Comparison of ENCODE assay signal across 8 mouse cellular contexts in the genomic region with DNA sequence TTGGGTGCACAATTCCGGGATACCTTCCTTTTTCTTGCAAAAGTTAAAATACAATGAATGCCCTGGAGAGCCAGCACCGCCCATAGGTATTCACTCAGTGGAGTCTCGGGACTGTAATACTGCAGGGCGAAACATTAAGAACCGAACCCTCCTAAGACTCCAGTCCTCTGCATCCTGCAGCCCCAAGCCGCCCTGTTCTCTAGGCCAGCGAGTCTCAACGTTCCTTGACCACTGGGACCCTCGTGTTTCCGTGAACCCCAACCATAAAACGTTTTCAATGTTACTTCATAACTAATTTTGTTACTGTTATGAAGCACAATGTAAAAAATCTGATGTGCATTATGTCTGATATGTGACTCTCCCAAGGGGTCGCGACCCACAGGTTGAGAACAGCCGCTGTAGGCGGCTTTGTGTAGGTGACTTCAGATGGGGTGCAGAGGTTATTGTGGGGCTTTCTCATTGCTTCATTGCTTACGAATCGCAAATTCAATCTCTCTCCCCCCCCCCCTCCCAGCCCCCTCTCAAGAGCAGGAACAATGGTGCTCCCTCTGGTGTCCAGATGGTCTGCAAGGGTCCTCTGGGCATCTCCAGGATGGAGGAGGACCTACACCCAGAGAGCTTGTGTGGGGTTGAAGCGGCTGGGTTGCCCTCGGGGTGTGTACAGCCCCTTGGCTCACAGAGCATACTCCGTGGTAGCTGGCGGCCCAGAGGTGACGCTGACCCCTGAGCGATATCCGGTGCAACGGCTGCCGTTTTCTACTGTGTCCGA. TPM values are rescaled to one million over a fixed set of nuclear protein-coding genes. Genes with fewer than 3 reads are reported as not detected.
DNase-seq lines count a peak whose midpoint lies in the region; ATAC-seq and TF ChIP-seq lines count a peak whose summit lies in the region.

No protein-coding gene starts in this region.

- H3K79me2 ChIP-seq in macrophage (ENCODE audit: inconsistent target) = no peaks in the 10 kb centered on the region

- H3K27ac ChIP-seq in thymus, adult 2 months (ENCODE audit: control insufficient read depth, insufficient read depth, low read length) = peak overlapping the region; percentile 91
- H3K27ac ChIP-seq in hindbrain, embryonic 13.5 days = peak overlapping the region; percentile 97
- peak overlapping the region; percentile 75 for H3K27ac ChIP-seq in macrophage

- H3K27me3 ChIP-seq in thymus, adult 2 months (ENCODE audit: control insufficient read depth, insufficient read depth, low read length) = no peaks in the 10 kb centered on the region
- H3K27me3 ChIP-seq in hindbrain, embryonic 13.5 days = no peaks in the 10 kb centered on the region

- H3K4me2 ChIP-seq in hindbrain, embryonic 13.5 days = peak overlapping the region; percentile 84

- no peaks in the 10 kb centered on the region for H3K36me3 ChIP-seq in thymus, adult 2 months (ENCODE audit: control insufficient read depth, insufficient read depth, low read length)
- peaks cover 18% of the 10 kb centered on the region for H3K36me3 ChIP-seq in hindbrain, embryonic 13.5 days
- H3K36me3 ChIP-seq in macrophage (ENCODE audit: inconsistent target) = no peaks in the 10 kb centered on the region; the same call in 1 of the 2 replicates

- H3K4me3 ChIP-seq in thymus, adult 2 months (ENCODE audit: control insufficient read depth, insufficient read depth, low read length) = peak overlapping the region; percentile 33
- peak overlapping the region; percentile 57 for H3K4me3 ChIP-seq in hindbrain, embryonic 13.5 days
- H3K4me3 ChIP-seq in macrophage (ENCODE audit: inconsistent target) = peak overlapping the region; percentile 70

- ATAC-seq in hindbrain, embryonic 13.5 days (ENCODE audit: low FRiP score) = peak; percentile 49

- DNase-seq in embryo, embryonic 11 days = peak; percentile 17
- no peak for DNase-seq in embryo, embryonic 10 days (ENCODE audit: low spot score)
- DNase-seq in thymus, adult 2 months = peak; percentile 21
- DNase-seq in thymus, adult 18-20 months = no peak
- peak; percentile 7 for DNase-seq in thymus, postnatal 0 days (ENCODE audit: low spot score)
- no peak for DNase-seq in spleen, adult 12 weeks (ENCODE audit: low spot score)

- H3K9ac ChIP-seq in hindbrain, embryonic 13.5 days = peak overlapping the region; percentile 77

- TF ChIP-seq CTCF in thymus, adult 2 months (IDR thresholded peaks at IDR 0.05; ENCODE audit: borderline replicate concordance, control insufficient read depth, extremely low read depth, insufficient read depth, low read length, poor library complexity) = no peak

- no peaks in the 10 kb centered on the region for H3K9me3 ChIP-seq in hindbrain, embryonic 13.5 days

- peaks cover 13% of the 10 kb centered on the region for H3K4me1 ChIP-seq in thymus, adult 2 months (replicated peaks; ENCODE audit: control insufficient read depth, insufficient read depth, low read length)
- peaks cover 22% of the 10 kb centered on the region for H3K4me1 ChIP-seq in hindbrain, embryonic 13.5 days (replicated peaks)

- TF ChIP-seq POLR2A in thymus, adult 2 months (IDR thresholded peaks at IDR 0.05; ENCODE audit: control insufficient read depth, extremely low read depth, insufficient read depth, low read length, poor library complexity) = no peak

- 54% methylated on average over 27 of the region's 27 CpGs for WGBS in thymus, adult 2 months
- WGBS in hindbrain, embryonic 13.5 days = 36% methylated on average over 27 of the region's 27 CpGs
- WGBS in macrophage (ENCODE audit: missing documents) = 50% methylated on average over 25 of the region's 27 CpGs

RNA-seq across cellular contexts. Expression of a gene that starts 1.2 kb away (rescaled TPM):
- polyA plus RNA-seq in thymus, adult 2 months (2012; rRNA removed) = 29.3 and 41.7 TPM in 2 replicates
- 16.4 and 19.3 TPM in 2 replicates for polyA plus RNA-seq in hindbrain, embryonic 13.5 days (2015; fragmentation: Nextera tagmentation; extraction: Ambion mirVana)
- 100 to 1,000 TPM in 1 of 26 experiments, 10 to 100 TPM in 24, 1 to 10 TPM in 1; 9.3 to 129 (median 42.8) TPM for total RNA-seq in macrophage (2018; cell fraction: chromatin; rRNA removed)
- 10 to 100 TPM in 10 of 26 experiments, 1 to 10 TPM in 16; 5.8 to 14.7 (median 9.0) TPM for total RNA-seq in macrophage (2018; cell fraction: cytosol; rRNA removed)
- 10 to 100 TPM in 23 of 26 experiments, 1 to 10 TPM in 3; 8.0 to 60.5 (median 23.7) TPM for total RNA-seq in macrophage (2018; cell fraction: nucleus; rRNA removed)
- 8.4 to 9.9 TPM (median 9.6 TPM) in 3 replicates for polyA plus RNA-seq in macrophage (2018)
- polyA plus RNA-seq in thymus, postnatal 0 days (2015; fragmentation: Nextera tagmentation; extraction: Ambion mirVana) = 7.6 and 8.4 TPM in 2 replicates

RNA-seq across cellular contexts. Expression of a gene that starts 22.2 kb away (rescaled TPM):
- polyA plus RNA-seq in thymus, adult 2 months (2012; rRNA removed) = 10.9 and 11.0 TPM in 2 replicates
- 9.4 and 10.5 TPM in 2 replicates for polyA plus RNA-seq in hindbrain, embryonic 13.5 days (2015; fragmentation: Nextera tagmentation; extraction: Ambion mirVana)
- total RNA-seq in macrophage (2018; cell fraction: chromatin; rRNA removed) = 10 to 100 TPM in 21 of 26 experiments, 1 to 10 TPM in 5; 7.2 to 20.3 (median 13.5) TPM
- total RNA-seq in macrophage (2018; cell fraction: cytosol; rRNA removed) = 10 to 100 TPM in 10 of 26 experiments, 1 to 10 TPM in 16; 5.6 to 12.0 (median 9.6) TPM
- total RNA-seq in macrophage (2018; cell fraction: nucleus; rRNA removed) = 10 to 100 TPM in 23 of 26 experiments, 1 to 10 TPM in 3; 9.1 to 21.4 (median 12.5) TPM
- 5.8 to 10.8 TPM (median 6.5 TPM) in 3 replicates for polyA plus RNA-seq in macrophage (2018)
- polyA plus RNA-seq in thymus, postnatal 0 days (2015; fragmentation: Nextera tagmentation; extraction: Ambion mirVana) = 14.2 and 15.0 TPM in 2 replicates

RNA-seq across cellular contexts. Expression of a gene that starts 24.2 kb away (rescaled TPM):
- polyA plus RNA-seq in thymus, adult 2 months (2012; rRNA removed) = 146 and 149 TPM in 2 replicates
- polyA plus RNA-seq in hindbrain, embryonic 13.5 days (2015; fragmentation: Nextera tagmentation; extraction: Ambion mirVana) = 157 and 161 TPM in 2 replicates
- 10 to 100 TPM in 23 of 26 experiments, 1 to 10 TPM in 3; 5.5 to 76.8 (median 35.1) TPM for total RNA-seq in macrophage (2018; cell fraction: chromatin; rRNA removed)
- 10 to 100 TPM; 10.0 to 23.9 (median 16.8) TPM for total RNA-seq in macrophage (2018; cell fraction: cytosol; rRNA removed)
- 100 to 1,000 TPM in 1 of 26 experiments, 10 to 100 TPM in 22, 1 to 10 TPM in 3; 6.6 to 162 (median 40.9) TPM for total RNA-seq in macrophage (2018; cell fraction: nucleus; rRNA removed)
- 11.9 to 58.0 TPM (median 15.6 TPM) in 3 replicates for polyA plus RNA-seq in macrophage (2018)
- polyA plus RNA-seq in thymus, postnatal 0 days (2015; fragmentation: Nextera tagmentation; extraction: Ambion mirVana) = 313 and 314 TPM in 2 replicates

RNA-seq across cellular contexts. Expression of a gene that starts 35.2 kb away (rescaled TPM):
- polyA plus RNA-seq in thymus, adult 2 months (2012; rRNA removed) = 1.5 and 2.6 TPM in 2 replicates
- not detected in 2 replicates for polyA plus RNA-seq in hindbrain, embryonic 13.5 days (2015; fragmentation: Nextera tagmentation; extraction: Ambion mirVana)
- total RNA-seq in macrophage (2018; cell fraction: chromatin; rRNA removed) = not detected
- under 1 TPM in 3 of 26 experiments, not detected in 23; 0.07 to 0.22 (median 0.09) TPM for total RNA-seq in macrophage (2018; cell fraction: cytosol; rRNA removed)
- under 1 TPM in 1 of 26 experiments, not detected in 25; 0.16 TPM for total RNA-seq in macrophage (2018; cell fraction: nucleus; rRNA removed)
- polyA plus RNA-seq in macrophage (2018) = 0.06 TPM in 1 of 3 replicates, not detected in the others
- 0.46 and 0.57 TPM in 2 replicates for polyA plus RNA-seq in thymus, postnatal 0 days (2015; fragmentation: Nextera tagmentation; extraction: Ambion mirVana)

Comparison
In these comparisons a context has a peak if more than half of its experiments do, and no peak if none do; other contexts are left out.
1. DNase-seq: peak in embryo, embryonic 11 days (single experiment), thymus, adult 2 months (single experiment) and thymus, postnatal 0 days (single experiment); none in embryo, embryonic 10 days (single experiment), thymus, adult 18-20 months (0 of 2) and spleen, adult 12 weeks (single experiment).
2. Peak in every context shown above with its lines, with median percentiles within 50 percentile points of each other: H3K27ac ChIP-seq and H3K4me3 ChIP-seq.